Mouse (Mus musculus): Measurements from ENCODE around the gene Hspb8. TPM values are rescaled to one million over a fixed set of nuclear protein-coding genes. Genes with fewer than 3 reads are reported as not detected.
"Not testable (repeated sequence)": the region's sequence is repeated elsewhere in the genome, so short reads cannot be mapped to it uniquely, and the experiment has no call there.

The Hspb8 gene
- polyA plus RNA-seq, 1 experiment from 2014 or later, result 33.7 TPM

GRCm38 (mm10) chr5:116386020-116386419 lies 36.6 kb downstream of the Hspb8 start:
- peaks cover 14% of the 10 kb centered on the region for H3K4me1 ChIP-seq (replicated peaks)
- no peaks in the 10 kb centered on the region for H3K27me3 ChIP-seq
- no peak overlapping the region for H3K4me3 ChIP-seq
- WGBS, result 37% methylated on average over 11 of the region's 11 CpGs
- H3K36me3 ChIP-seq, result no peaks in the 10 kb centered on the region
- no peaks in the 10 kb centered on the region for H3K9me3 ChIP-seq (replicated peaks)
- H3K4me2 ChIP-seq, result no peak overlapping the region
- H3K27ac ChIP-seq, result no peak overlapping the region
- ATAC-seq (replicated peaks; ENCODE audit: insufficient number of reproducible peaks, insufficient read depth, low FRiP score, low read depth), result no peak
- H3K9ac ChIP-seq, result no peak overlapping the region

GRCm38 (mm10) chr5:116382646-116383045 lies 40.0 kb downstream of the Hspb8 start:
- H3K4me1 ChIP-seq (replicated peaks); H3K9ac ChIP-seq; ATAC-seq (replicated peaks; ENCODE audit: insufficient number of reproducible peaks, insufficient read depth, low FRiP score, low read depth); H3K9me3 ChIP-seq (replicated peaks); H3K27ac ChIP-seq; H3K36me3 ChIP-seq; H3K27me3 ChIP-seq; H3K4me3 ChIP-seq; H3K4me2 ChIP-seq: not testable (repeated sequence)
- 91% methylated on average over 7 of the region's 7 CpGs for WGBS

- no peak overlapping the region for H3K4me3 ChIP-seq
- no peak overlapping the region for H3K27ac ChIP-seq
- 56% methylated on average over 6 of the region's 6 CpGs for WGBS
- H3K9ac ChIP-seq, result no peak overlapping the region
- H3K9me3 ChIP-seq (replicated peaks), result no peaks in the 10 kb centered on the region
- ATAC-seq (replicated peaks; ENCODE audit: insufficient number of reproducible peaks, insufficient read depth, low FRiP score, low read depth), result no peak
- H3K4me1 ChIP-seq (replicated peaks), result no peaks in the 10 kb centered on the region
- H3K36me3 ChIP-seq, result no peaks in the 10 kb centered on the region
- no peak overlapping the region for H3K4me2 ChIP-seq
- no peaks in the 10 kb centered on the region for H3K27me3 ChIP-seq
Measured at GRCm38 (mm10) chr5:116381726-116382125, 40.9 kb downstream of the Hspb8 start.

GRCm38 (mm10) chr5:116381217-116381616 lies 41.4 kb downstream of the Hspb8 start:
- Histone ChIP-seq H3K4me2 (peak overlapping the region; percentile 5; the same call in 1 of the 2 replicates), H3K4me1 (replicated peaks) (no peaks in the 10 kb centered on the region), H3K4me3 (no peak overlapping the region), H3K36me3 (no peaks in the 10 kb centered on the region), H3K27me3 (no peaks in the 10 kb centered on the region), H3K9ac (no peak overlapping the region), H3K27ac (no peak overlapping the region), H3K9me3 (replicated peaks) (no peaks in the 10 kb centered on the region)
- WGBS, result 74% methylated on average over 15 of the region's 15 CpGs
- ATAC-seq (replicated peaks; ENCODE audit: insufficient number of reproducible peaks, insufficient read depth, low FRiP score, low read depth), result no peak

- Histone ChIP-seq H3K9me3 (replicated peaks) (no peaks in the 10 kb centered on the region), H3K36me3 (no peaks in the 10 kb centered on the region), H3K4me2 (no peak overlapping the region), H3K4me1 (replicated peaks) (no peaks in the 10 kb centered on the region), H3K27ac (no peak overlapping the region; the same call in 1 of the 2 replicates), H3K9ac (no peak overlapping the region), H3K4me3 (no peak overlapping the region), H3K27me3 (no peaks in the 10 kb centered on the region)
- 77% methylated on average over 7 of the region's 7 CpGs for WGBS
- ATAC-seq (replicated peaks; ENCODE audit: insufficient number of reproducible peaks, insufficient read depth, low FRiP score, low read depth), result no peak
Measured at GRCm38 (mm10) chr5:116380384-116380783, 42.3 kb downstream of the Hspb8 start.

GRCm38 (mm10) chr5:116378872-116379271 lies 43.8 kb downstream of the Hspb8 start:
- H3K36me3 ChIP-seq, result no peaks in the 10 kb centered on the region
- H3K4me1 ChIP-seq (replicated peaks), result no peaks in the 10 kb centered on the region
- H3K9ac ChIP-seq, result no peak overlapping the region
- ATAC-seq (replicated peaks; ENCODE audit: insufficient number of reproducible peaks, insufficient read depth, low FRiP score, low read depth), result no peak
- no peak overlapping the region for H3K27ac ChIP-seq
- H3K9me3 ChIP-seq (replicated peaks), result no peaks in the 10 kb centered on the region
- H3K27me3 ChIP-seq, result no peaks in the 10 kb centered on the region
- H3K4me3 ChIP-seq, result no peak overlapping the region
- H3K4me2 ChIP-seq, result no peak overlapping the region
- 80% methylated on average over 5 of the region's 5 CpGs for WGBS

- Histone ChIP-seq H3K36me3 (no peaks in the 10 kb centered on the region), H3K4me1 (replicated peaks) (no peaks in the 10 kb centered on the region), H3K27ac (no peak overlapping the region), H3K9me3 (replicated peaks) (no peaks in the 10 kb centered on the region), H3K4me3 (no peak overlapping the region), H3K27me3 (no peaks in the 10 kb centered on the region), H3K9ac (no peak overlapping the region), H3K4me2 (no peak overlapping the region)
- 83% methylated on average over 9 of the region's 9 CpGs for WGBS
- ATAC-seq (replicated peaks; ENCODE audit: insufficient number of reproducible peaks, insufficient read depth, low FRiP score, low read depth), result no peak
Measured at GRCm38 (mm10) chr5:116367923-116368322, 54.7 kb downstream of the Hspb8 start.

GRCm38 (mm10) chr5:116366889-116367682 lies 55.6 kb downstream of the Hspb8 start:
- Histone ChIP-seq H3K4me1 (replicated peaks) (no peaks in the 10 kb centered on the region), H3K27me3 (no peaks in the 10 kb centered on the region), H3K4me2 (no peak overlapping the region), H3K9ac (no peak overlapping the region), H3K36me3 (no peaks in the 10 kb centered on the region), H3K9me3 (replicated peaks) (no peaks in the 10 kb centered on the region), H3K27ac (no peak overlapping the region), H3K4me3 (no peak overlapping the region)
- 85% methylated on average over 20 of the region's 20 CpGs for WGBS
- no peak for ATAC-seq (replicated peaks; ENCODE audit: insufficient number of reproducible peaks, insufficient read depth, low FRiP score, low read depth)

GRCm38 (mm10) chr5:116361342-116361741 lies 61.3 kb downstream of the Hspb8 start:
- H3K27ac ChIP-seq, result no peak overlapping the region
- H3K4me1 ChIP-seq (replicated peaks), result no peaks in the 10 kb centered on the region
- H3K4me2 ChIP-seq, result no peak overlapping the region
- H3K36me3 ChIP-seq, result no peaks in the 10 kb centered on the region
- WGBS, result 71% methylated on average over 6 of the region's 6 CpGs
- H3K9ac ChIP-seq, result no peak overlapping the region
- H3K27me3 ChIP-seq, result no peaks in the 10 kb centered on the region
- H3K4me3 ChIP-seq, result no peak overlapping the region
- no peak for ATAC-seq (replicated peaks; ENCODE audit: insufficient number of reproducible peaks, insufficient read depth, low FRiP score, low read depth)
- 0 out of 2 replicates have a peak, but pooled peaks cover 3% of the 10 kb centered on the region for H3K9me3 ChIP-seq (replicated peaks)

GRCm38 (mm10) chr5:116360751-116361150 lies 61.9 kb downstream of the Hspb8 start:
- H3K4me2 ChIP-seq, result no peak overlapping the region
- 52% methylated on average over 4 of the region's 4 CpGs for WGBS
- no peak overlapping the region for H3K4me3 ChIP-seq
- 0 out of 2 replicates have a peak, but pooled peaks cover 3% of the 10 kb centered on the region for H3K9me3 ChIP-seq (replicated peaks)
- H3K36me3 ChIP-seq, result no peaks in the 10 kb centered on the region
- no peaks in the 10 kb centered on the region for H3K4me1 ChIP-seq (replicated peaks)
- H3K9ac ChIP-seq, result no peak overlapping the region
- ATAC-seq (replicated peaks; ENCODE audit: insufficient number of reproducible peaks, insufficient read depth, low FRiP score, low read depth), result no peak
- no peak overlapping the region for H3K27ac ChIP-seq
- H3K27me3 ChIP-seq, result no peaks in the 10 kb centered on the region

All from heart, embryonic 15.5 days (tissue).